Mouse (Mus musculus): Measurements from ENCODE around the gene Nsun2.
"Not testable (repeated sequence)": the region's sequence is repeated elsewhere in the genome, so short reads cannot be mapped to it uniquely, and the experiment has no call there.

Nsun2 gene

GRCm38 (mm10) chr13:69592226-69592625 lies 58.7 kb downstream of the Nsun2 start:
- no peak for DNase-seq (ENCODE audit: low read depth, low spot score)

DNA sequence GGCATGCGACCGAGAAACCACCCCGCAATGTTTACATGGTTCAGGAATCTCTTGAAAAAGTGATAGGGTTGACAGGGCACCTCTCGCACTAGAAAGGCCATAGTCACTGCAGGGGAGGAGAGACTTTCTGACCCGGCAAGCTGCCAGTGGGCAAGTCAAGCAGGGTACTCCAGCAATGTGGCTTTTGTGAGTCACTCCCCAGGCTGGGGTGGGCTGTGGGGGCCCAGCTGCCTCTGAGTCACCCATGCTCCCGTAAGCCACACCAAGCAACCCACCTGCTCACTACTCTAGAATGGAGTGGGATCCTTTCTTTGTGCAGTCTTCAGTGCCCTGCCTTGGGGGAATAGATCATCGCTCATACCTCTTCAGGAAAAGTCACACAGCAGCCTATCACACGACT lies 59.9 kb downstream of the Nsun2 start:
- no peak for DNase-seq (ENCODE audit: low read depth, low spot score)

DNA sequence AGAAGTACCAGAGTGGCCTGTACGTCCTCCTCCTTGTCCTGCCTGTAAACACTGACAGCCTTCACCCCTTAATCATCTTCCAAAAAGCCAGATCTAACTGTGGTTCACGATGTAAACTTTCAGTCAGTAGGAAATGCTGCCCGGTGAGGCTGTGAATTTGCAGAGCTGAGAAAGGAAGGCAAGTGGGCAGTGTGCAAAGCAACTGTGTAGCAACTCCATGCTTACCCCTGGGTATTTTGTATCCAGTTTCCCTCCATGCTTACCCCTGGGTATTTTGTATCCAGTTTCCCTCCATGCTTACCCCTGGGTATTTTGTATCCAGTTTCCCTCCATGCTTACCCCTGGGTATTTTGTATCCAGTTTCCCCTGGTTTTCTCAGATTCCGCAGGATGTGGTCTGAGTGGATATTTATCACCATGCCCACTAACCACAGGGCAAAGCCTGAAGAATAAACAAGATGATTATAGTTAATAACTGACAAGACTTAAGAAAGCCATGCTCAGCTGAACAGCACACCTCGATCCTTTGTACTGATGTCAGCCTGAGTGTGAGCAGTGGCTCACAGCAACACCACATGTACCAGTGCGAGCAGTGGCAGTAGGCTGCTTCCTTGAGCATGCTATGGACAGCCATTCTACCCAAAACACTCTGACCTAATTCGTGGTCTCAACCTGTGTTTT lies 61.2 kb downstream of the Nsun2 start:
- no peak for DNase-seq (ENCODE audit: low read depth, low spot score)

- no peak for DNase-seq (ENCODE audit: low read depth, low spot score)
Observed at GRCm38 (mm10) chr13:69595911-69596310, 62.4 kb downstream of the Nsun2 start.

DNA sequence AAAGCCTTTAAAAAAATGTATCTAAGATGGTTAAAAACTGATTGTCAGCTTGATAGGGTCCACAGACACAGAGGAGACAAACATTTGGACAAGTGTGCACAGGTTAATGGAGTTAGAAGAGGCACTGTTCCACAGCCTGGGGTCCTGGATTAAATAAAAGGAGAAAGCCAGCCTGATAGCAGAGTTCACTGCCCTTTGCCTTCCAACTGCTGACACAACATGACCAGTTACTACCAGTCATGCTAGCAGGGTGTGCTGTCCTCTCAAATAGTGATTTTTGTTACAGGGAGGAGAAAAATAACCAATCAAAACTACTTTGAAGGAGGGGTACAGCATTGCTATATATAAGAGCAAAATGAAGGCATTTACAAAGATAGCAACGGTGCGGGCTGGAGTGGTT lies 63.0 kb downstream of the Nsun2 start:
- DNase-seq (ENCODE audit: low read depth, low spot score) = no peak

DNA sequence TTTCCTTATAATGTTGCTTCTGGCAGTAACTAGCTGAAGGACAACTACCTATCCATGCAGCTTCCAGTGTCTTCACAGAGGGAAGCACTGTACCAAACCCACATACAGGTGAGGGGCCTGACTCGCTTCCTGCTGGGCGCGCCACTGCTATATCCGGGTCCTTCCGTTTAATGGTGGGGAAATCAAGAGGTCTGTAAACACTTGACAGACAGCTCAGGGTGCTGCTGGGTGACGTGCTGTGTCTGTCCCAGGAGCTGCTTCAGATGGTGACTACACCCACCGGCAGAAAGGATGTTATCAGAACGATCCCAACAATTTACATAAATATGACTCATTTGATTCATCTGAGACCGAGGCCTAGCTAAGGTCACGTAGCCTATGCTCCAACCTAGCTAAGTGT lies 65.3 kb downstream of the Nsun2 start:
- DNase-seq (ENCODE audit: low read depth, low spot score) = no peak

DNA sequence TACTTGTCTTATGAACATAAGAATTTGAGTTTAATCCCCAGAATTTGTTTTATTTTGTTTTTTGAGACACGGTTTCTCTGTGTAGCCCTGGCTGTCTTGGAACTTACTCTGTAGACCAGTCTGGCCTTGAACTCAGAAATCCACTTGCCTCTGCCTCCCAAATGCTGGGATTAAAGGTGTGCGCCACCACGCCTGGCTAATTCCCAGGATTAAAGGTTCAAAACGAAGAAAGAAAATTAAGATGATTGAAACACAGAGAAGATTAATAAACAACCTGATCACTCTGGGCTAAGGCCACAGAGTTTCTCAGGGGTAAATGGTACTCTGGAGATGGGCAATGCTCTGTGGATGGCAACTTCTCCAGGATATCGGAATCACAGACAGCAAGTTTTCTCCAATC lies 67.3 kb downstream of the Nsun2 start:
- DNase-seq (ENCODE audit: low read depth, low spot score) = not testable (repeated sequence)

- DNase-seq (ENCODE audit: low read depth, low spot score) = no peak
Observed at GRCm38 (mm10) chr13:69601321-69601720, 67.8 kb downstream of the Nsun2 start.

GRCm38 (mm10) chr13:69604670-69605069 lies 71.1 kb downstream of the Nsun2 start:
- no peak for DNase-seq (ENCODE audit: low read depth, low spot score)

- DNase-seq (ENCODE audit: low read depth, low spot score) = no peak
Observed at GRCm38 (mm10) chr13:69608734-69609133, 75.2 kb downstream of the Nsun2 start.

- DNase-seq (ENCODE audit: low read depth, low spot score) = peak; percentile 15
Observed at GRCm38 (mm10) chr13:69610751-69611397, 77.3 kb downstream of the Nsun2 start.

GRCm38 (mm10) chr13:69611398-69612174 lies 78.0 kb downstream of the Nsun2 start, which contains the start of gene Srd5a1:
Srd5a1 (minus strand) TSS chr13:69611442.
- peak; percentile 99 for DNase-seq (ENCODE audit: low read depth, low spot score)

DNA sequence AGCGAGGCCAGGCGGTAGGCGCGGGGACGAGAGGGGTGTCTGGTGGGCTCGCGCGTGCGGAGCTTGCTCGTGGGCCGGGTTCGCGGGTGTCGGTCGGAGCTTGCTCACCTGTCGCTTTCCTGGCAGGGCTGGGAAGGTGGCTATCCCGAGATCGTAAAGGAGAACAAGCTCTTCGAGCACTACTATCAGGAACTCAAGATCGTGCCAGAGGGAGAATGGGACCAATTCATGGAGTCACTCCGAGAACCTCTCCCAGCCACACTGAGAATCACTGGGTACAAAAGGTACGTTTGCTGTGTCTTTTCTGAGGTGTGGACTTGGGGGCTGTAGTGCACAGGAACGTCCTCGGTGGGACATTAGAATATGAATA lies 78.6 kb downstream of the Nsun2 start:
- no peak for DNase-seq (ENCODE audit: low read depth, low spot score)

GRCm38 (mm10) chr13:69616716-69617115 lies 83.2 kb downstream of the Nsun2 start:
- no peak for DNase-seq (ENCODE audit: low read depth, low spot score)

GRCm38 (mm10) chr13:69623843-69624242 lies 90.3 kb downstream of the Nsun2 start:
- peak; percentile 61 for DNase-seq (ENCODE audit: low read depth, low spot score)

DNA sequence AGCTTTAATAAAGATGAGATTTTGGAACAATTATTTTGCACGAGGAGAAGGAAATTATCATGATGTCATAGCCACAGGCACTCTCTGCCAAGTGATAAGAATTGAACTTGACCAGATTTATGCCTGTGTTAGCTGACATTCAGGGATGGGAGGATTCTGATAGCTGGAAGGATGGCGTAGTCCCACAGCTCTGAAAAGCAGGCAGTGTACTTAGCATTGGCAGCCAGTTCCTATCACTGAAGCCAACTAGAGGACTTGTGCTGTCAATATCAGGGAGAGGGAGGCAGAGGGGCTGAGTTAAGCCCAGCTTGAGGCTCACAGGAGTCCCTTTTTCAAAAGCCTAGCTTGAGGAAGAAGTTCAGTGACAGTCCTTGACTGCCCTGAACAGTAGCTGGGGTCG lies 91.0 kb downstream of the Nsun2 start:
- DNase-seq (ENCODE audit: low read depth, low spot score) = peak; percentile 40

DNA sequence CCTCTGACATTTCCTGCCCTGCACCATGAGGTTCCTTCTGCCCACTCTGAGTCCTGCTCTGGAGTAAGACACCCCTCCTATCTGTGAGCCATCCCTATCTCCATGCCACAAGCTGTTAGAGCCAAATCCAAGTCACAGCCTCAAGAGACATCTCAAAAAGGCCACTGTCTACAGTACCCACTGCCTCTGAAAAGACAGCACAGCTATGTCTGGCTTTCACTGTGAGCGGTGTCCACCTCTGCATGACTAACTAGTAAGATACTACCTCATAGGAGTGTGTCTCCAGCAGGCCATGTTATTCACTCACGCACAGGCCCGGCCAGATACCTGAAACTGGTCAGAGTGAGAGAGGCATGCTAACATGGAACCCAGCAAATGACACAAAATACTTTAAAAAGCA lies 94.4 kb downstream of the Nsun2 start:
- DNase-seq (ENCODE audit: low read depth, low spot score) = no peak

DNA sequence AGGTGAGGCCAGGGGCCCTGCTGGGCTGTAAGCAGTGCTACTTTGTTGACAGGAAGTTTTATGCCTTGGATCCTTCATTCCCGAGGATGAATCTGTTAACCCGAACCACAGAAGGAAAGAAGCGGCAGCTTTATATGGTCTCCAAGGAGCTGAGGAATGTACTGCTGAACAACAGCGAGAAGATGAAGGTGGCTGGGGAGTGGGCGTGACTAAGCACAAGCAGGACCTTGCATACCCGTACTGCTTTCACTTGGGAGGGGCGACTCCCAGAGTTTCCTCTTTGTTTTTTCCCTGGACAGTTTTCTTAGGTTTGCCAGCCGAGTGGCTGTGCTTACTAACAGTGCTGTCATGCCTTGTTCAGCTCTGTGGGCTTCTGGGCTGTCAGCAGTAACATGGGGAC lies 97.0 kb downstream of the Nsun2 start:
- no peak for DNase-seq (ENCODE audit: low read depth, low spot score)

- no peak for DNase-seq (ENCODE audit: low read depth, low spot score)
Observed at GRCm38 (mm10) chr13:69631111-69631510, 97.6 kb downstream of the Nsun2 start.

- DNase-seq (ENCODE audit: low read depth, low spot score) = no peak
Observed at GRCm38 (mm10) chr13:69631659-69632058, 98.1 kb downstream of the Nsun2 start.

GRCm38 (mm10) chr13:69633551-69633950 lies 100.0 kb downstream of the Nsun2 start:
- DNase-seq (ENCODE audit: low read depth, low spot score) = no peak

DNA sequence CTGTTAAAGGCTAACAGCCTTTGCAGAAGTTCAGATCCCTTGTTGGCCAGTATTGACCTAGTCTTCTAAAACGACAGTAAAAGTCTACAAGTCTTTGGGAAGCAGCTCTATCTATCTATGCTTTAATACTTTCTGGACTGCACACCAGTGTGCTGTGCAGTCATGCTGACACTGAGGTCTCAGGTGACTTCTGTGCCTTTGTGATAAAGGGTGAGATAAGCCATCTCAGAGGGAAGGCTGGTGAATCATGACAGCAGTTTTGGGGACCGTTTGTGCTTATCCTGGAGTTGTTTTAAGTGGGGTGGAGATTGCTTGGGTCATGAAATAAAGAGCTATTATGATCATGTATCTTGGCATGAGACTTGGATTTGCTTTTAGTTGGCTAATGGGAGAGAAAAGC lies 100.4 kb downstream of the Nsun2 start:
- DNase-seq (ENCODE audit: low read depth, low spot score) = no peak

DNA sequence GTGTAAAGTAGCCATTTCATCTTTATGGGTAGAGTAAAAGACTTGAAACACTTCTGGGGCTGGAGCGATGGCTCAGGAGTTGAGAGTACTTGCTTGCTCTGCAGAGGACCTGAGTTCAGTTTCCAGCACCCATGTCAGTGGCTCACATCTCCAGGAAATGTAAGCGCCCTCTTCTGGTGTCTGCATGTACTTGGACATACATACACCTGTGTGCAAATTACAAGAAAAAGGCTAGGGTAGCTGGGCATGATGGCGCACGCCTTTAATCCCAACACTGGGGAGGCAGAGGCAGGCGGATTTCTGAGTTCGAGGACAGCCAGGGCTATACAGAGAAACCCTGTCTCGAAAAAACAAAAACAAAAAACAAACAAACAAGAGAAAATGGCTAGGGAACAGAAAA lies 102.3 kb downstream of the Nsun2 start:
- not testable (repeated sequence) for DNase-seq (ENCODE audit: low read depth, low spot score)

All from skeletal muscle tissue, adult 2 months (tissue).